Mouse (Mus musculus) frontal cortex, adult (tissue): Measurements from ENCODE around the gene Usp45.
"Not testable (repeated sequence)": the region's sequence is repeated elsewhere in the genome, so short reads cannot be mapped to it uniquely, and the experiment has no call there.

Experiments used
- ATAC-seq: cut with Nextera tagmentation; 2 replicates; pipeline ENCODE4 v1.9.2; 2017; ENCODE audit warnings: mild to moderate bottlenecking, moderate library complexity, mixed read lengths; ENCODE audit not compliant: low TSS enrichment

Usp45 gene

DNA sequence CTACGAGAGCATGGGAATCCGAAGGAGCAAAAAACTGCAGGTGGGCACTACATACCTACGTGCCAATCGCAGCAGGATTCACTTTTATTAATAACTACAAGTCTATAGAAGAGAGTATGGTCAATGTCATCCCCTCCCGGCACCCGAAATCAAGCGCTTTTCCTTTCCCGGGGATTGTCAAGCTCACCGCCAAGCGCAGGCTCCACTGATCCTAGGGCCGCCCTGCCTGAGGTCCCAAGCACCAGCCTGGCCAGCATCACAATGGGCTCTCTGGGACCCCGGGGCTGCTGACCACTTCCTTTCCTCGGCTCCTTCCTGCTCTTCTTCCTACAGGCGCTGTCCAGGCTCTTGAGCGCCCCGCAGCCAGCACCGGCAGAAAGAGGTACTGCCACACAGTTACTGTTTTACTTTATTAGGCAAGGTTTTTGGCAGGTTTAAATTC, at the start of gene Usp45, which contains the start of gene Tstd3:
Gene Usp45, plus strand, starts transcription at position 294 of the 442 bp plus-strand sequence.
Gene Tstd3, minus strand, starts transcription at position 350 of the 442 bp plus-strand sequence.
- peak; percentile 96 for ATAC-seq

DNA sequence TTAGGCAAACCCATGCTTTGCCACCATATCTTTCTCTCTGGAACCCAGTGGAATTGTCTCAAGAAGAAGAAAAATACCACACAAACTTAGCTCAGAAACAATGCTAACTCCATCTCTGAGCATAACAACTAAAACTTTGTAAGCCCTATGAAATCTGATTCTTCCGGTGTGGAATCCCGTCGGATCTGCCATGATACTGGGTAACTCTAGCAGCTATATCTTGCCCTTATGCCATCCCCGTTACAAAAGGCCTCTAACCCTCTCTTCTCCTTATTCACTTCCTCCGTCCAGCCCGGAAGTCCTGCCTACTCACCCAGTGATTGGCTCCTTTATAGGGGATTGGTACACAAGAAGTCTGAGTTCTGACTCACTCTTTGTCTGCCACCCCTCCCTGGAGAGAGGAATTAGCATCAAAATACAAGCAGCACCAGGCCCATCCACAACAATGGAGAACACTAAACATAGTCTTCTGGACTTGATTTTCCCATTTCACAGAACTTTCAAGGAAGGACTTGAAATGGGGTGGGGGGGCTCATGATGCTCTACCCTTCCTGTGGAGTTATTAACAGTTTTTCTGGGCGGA, 44.1 kb upstream of the Usp45 start:
- no peak for ATAC-seq

DNA sequence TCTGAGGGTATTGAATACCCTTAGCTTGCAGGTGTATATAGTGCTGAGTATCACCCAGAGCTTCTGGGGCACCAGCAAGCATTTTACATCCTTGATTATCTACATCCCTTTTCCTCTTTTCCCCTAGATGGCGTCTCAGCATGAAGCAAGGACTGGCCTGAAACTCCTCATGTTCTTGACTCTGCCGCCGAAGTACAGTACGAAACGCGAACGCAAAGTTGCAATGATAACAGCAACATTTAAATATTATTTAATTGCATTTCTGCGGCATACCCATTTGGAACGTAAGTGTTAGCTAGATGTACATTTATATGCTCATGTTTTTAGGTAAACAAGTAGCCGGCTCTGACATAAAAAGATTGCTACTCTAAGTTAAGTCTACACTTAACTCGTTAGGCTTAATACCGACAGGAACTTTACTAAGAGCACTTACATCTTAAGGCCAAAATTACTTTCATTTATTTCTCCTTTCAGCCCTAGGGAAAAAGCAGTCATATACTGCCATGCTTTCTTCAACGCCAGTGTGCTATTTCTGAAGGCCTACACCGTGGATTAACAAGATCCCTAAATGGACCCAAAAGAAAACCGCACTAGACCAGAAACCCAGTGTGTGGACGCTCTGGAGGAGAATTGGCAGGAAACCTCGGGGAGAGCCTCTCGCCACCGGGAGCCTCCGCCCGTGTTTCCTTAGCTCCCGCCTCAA, 39.9 kb upstream of the Usp45 start:
- peak; percentile 85 for ATAC-seq

DNA sequence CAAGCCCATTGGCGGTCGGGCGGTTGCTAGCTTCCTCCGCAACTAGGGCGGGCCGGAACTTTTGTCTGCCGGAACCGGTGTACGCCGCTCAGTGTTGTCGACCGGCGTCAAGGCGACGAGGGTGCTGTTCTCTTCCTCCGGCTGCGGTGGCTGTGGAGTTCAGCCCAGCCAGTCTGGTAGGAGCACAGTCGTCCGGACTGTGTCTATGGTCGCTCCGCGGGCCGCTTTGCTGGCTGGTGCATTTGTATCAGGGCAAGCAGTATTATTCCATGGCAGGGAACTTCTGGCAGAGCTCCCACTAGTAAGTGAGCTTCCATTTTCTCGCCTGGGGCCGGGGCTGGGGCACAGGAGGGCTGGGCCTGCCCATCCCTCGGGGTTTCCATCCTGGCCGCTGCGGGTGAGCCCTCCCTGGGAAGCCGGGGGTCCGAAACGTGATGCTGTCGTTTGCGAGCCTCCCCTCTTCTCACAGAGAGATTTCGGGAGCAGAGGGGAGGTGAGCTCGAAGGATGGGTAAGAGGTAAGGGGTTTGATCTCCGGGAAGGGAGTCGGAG, 39.3 kb upstream of the Usp45 start, which contains the start of gene Ccnc:
Gene Ccnc, plus strand, starts transcription at position 87 of the 551 bp plus-strand sequence.
- peak; percentile 97 for ATAC-seq

DNA sequence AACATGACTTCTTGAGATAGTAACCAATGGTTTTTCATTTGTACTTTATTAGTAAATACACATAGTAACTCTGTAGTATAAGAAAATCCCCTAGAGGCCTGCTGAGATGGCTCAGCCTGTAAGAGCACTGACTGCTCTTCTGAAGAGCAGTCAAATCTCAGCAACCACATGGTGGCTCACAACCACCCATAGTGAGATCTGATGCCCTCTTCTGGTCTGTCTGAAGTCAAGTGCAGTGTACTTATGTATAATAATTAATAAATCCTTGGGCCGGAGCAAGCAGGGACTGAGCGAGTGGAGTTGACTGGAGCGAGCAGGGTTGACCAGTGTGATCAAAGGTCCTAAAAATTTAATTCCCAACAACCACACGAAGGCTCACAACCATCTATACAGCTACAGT, 27.8 kb upstream of the Usp45 start:
- no peak for ATAC-seq

DNA sequence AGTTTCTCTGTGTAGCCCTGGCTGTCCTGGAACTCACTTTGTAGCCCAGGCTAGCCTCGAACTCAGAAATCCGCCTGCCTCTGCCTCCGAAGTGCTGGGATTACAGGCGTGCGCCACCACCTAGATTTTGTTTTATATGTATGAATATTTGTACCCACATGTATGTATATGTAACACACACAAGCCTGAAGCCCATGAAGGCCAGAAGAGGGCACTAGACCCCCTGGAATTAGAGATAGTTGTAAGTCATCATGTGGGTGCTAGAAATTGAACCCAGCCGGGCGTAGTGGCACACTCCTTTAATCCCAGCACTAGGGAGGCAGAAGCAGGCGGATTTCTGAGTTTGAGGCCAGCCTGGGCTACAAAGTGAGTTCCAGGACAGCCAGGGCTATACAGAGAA, 22.8 kb upstream of the Usp45 start:
- not testable (repeated sequence) for ATAC-seq

DNA sequence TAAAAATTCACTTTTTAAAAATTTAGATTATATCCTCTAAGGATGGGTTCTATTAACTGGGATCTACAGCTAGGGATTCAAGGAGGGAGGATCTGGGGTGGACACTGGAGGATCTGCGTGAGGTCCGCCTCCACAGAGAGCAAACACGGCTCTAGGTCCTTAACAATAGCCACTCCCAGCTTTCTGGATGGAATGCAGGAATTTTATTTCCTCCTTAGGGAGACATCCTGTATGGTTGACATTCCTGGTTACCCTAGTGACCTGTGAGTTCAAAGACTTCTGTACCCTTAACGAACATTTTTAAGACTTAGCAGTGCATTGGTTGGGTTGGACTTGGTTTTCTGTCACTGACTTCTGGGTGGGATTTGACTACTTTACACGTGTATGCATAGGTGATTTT, 21.2 kb upstream of the Usp45 start:
- no peak for ATAC-seq

DNA sequence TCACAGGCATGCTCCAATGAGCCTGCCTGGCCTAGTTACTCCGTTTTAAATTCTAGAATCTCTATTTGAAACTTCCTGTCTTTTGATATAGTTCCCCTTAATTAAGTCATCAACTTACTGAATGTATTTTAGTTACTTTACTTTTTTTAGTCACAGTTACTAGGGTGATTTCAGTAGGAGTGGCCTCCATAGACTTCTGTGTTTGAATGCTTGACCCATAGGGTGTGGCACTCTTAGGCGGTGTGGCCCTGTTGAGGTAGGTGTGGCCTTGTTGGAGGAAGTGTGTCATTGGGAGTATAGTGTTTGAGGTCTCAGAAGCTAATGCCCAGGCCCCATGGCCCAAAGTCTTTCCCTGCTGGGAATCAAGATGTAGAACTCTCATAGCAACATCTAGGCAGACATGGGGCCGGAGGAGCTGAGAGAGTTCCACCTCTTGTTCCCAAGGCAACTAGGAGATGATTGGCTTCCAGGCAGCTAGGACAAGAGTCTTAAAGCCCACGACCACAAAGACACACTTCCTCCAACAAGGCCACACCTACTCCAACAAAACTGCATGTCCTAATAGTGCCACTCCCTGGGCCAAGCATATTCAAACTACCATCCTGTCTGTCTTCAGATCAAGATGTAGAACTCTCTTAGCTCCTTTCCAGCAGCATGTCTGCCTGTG, 11.7 kb upstream of the Usp45 start:
- no peak for ATAC-seq

DNA sequence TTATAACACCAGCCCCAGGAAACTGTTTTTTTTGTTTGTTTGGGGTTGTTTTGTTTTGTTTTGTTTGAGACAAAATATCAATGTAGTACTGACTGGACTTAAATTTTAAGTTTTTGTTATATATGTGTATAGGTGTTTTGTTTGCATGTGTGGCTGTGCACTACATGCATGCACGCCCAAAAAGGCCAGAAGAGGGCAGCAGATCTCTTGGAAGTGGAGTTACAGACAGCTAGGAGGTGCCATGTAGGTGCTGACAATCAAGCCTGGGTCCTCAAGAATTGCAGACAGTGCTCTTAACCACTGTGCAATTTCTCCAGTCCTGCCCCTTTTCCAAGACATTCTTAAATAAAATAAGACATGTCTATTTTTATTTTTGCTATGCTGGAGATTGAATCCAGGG, 8.1 kb upstream of the Usp45 start:
- no peak for ATAC-seq

DNA sequence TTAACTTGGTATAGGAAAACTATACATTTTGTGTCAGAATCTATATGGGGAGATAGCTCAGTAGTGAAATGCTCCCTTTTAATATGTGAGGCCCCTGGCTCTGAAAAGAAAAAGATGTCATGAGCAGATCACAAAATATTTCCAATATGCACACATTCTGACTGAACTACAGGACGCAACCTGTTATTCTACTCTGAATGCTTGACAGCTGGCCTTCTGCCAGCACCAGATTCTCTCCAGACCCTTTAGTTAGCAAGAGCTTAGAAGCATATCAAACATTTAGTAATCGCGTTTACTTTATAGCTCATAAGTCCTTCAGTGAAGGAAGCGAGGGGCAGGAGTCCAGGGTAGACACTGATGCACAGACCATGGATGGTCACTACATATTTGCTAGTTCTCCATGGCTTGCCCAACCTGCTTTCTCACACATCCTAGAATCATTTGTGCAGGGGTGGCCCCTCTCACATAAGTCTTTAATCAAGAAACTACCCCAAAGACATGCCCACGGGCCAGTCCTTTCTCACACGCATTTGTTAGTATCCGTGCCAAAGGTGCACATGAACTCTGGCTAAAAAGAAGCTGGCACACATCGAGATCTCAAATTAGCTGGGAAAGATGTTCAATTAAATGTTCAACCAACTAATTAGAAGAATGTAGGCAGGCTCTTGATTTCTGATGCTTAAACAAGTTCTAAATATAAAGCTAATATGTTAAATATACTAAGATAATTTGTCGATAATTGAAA, 5.4 kb upstream of the Usp45 start:
- ATAC-seq: no peak

DNA sequence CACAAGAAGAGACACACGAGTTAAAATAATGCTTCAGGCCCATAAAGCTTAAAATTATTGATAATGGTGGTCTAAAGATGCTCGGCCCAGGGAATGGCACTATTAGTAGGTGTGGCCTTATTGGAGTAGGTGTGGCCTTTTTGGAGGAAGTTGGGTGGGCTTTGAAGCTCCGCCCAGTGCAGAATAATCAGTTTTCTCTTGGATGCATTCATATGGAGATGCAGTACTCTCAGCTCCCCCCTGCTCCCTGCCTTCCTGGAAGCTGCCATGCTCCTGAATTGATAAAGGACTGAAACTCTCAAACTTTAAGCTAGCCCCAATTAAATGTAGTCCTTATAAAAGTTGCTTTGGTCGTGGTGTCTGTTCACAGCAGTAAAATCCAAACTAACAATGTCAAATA, 3.1 kb upstream of the Usp45 start:
- no peak for ATAC-seq

DNA sequence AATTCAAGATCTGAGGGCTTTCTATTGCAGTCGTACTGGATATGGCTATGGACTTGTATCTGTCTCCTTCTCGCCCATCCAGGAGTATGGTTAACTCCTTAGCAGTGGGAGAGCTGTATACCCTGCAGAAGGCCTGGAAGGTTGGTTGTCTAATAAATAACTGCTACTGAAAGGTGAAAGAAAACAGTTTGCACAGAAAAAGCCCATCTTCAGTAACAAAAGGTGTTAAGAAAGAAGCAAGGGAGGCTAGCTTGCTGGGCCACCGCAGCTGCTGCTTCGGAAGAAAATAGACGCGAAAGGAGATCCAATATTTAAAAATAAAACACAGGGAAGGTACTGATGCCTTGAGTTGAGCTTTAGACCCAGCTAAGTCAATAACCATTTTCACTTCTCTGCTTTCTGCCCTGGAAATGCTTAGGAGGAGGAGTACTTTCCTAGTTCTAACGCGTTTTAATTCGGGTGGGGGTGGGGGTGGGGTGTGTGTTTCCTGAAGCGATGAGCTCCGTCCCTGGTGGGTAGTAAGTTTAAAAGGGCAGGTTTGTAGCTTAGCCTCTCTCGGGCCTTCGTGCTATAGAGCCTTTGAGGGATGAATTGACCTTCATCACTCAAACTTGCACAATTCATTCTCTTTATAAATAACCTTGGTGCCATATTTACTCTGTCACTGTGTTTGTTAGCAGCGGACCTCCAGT, 639 bp upstream of the Usp45 start:
- ATAC-seq: peak; percentile 70

DNA sequence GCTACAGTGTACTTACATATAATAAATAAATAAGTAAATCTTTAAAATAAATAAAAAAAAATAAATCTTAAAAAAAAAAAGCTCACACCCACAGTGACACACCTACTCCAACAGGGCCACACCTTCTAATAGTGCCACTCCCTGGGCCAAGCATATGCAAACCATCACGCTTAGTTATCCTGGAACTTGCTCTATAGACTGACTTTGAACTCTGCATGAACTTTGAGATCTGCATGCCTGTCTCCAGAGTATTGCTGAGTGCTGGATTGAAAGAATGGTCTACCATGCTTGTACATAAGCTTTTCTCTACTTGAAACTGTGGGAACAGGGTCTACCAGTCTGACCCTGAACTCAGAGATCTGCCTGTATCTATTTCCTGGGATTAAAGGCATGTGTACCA, 4.1 kb downstream of the Usp45 start:
- no peak for ATAC-seq

DNA sequence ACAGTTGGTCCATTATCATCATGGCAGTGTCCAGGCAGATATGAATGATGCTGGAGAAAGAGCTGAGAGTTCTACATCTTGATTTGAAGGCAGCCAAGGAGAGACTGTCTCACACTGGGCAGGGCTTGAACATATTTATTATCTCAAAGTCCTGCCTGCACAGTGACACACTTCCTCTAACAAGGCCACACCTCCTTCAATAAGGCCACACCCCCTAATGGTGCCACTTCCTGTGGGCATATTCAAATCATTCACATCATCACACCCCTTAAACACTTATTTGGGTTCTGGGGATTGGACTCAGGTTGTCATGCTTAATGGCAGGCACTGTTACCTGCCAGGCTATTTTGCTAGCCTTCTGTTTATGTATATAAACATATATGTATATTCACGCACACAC, 5.3 kb downstream of the Usp45 start:
- ATAC-seq: no peak

DNA sequence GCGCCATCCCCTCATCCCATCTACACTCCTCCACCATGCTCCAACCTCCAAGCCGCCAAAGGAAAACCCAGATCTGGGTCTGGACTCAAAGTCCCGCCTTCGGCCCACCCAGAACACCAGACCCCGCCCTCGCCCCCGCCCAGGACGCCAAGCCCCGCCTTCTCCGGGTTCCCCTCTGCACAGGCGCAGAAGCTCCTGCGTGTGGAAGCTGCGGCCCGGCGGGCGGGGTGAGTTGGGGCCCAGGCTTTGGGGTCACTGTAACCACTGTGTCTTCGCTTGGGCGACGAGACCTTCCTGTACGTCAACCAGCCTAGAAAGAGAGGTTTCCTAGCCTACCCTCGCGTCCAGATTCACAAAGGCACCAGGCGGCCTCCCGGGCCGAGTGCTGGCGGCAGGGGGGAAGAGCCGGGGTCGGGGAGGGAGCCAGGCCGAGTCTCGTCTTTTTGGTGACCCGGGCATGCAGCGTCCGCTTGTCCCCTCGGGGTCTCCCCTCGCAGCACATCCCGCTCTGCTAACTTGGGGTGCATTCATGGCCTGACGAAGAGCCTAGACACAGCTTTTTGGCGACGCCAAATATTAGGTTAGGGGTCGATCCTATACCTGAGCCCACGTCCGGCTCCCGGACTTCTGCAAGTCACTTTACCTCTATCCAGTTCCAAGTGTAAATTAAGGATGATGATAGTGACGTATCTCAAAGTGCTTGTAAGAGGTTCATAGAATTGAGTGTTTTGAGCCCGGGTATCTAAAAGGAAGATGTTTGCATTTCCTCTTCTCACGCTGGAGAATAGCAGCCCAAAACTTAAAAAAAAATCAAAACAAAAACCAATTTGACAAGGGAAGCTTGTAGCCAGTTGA, 9.4 kb downstream of the Usp45 start:
- peak; percentile 98 for ATAC-seq

DNA sequence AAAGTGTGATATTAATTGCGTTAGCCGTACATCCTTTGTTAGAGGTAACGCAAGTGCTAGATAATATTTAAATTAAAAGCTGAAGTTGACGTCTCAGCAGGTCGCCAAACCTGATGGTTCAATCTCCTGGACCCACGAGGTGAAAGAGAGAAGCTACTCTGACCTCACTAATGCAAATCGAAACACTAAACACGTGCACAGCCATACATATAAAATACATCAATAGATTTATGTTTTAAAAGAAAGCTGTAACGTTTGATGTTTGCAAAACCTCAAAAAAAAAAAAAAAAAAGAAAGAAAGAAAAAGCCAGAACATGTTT, 9.9 kb downstream of the Usp45 start:
- no peak for ATAC-seq

DNA sequence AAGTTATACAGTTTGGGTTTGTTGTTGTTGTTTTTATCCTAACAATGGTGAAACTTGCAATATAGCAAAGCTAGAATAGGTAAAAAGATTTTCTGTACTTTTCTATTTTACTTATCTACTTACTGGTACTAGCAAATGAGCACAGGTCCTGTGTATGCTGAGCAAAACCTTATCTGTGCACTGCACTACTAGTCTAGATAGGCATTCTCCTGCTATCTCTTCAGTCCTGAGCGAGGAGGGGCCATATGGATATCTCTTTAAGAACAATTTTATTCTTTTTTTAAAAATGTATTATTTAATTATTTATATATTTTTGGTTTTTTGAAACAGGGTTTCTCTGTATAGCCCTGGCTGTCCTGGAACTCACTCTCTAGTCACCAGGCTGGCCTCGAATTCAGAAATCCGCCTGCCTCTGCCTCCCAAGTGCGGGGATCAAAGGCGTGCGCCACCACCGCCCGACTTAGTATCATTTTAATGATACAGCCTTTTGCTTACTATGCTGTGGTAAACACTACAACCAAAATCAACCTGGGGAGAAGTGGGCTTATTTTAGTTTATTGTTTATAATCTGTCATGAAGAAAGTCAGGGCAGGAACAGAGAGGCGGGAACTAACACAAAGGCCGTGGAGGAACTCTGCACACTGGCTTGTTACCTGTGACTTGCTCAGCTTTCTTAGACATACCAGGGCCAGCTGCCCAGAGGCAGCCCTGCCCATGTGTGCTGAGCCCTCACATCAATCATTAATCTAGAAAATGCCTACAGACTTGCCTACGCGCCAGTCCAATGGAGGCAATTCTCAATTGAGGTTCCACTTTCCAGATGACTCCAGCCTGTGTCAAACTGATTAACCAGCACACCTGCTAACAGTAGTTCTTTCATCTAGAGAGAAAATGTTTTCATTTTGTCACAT, 14.1 kb downstream of the Usp45 start:
- no peak for ATAC-seq

DNA sequence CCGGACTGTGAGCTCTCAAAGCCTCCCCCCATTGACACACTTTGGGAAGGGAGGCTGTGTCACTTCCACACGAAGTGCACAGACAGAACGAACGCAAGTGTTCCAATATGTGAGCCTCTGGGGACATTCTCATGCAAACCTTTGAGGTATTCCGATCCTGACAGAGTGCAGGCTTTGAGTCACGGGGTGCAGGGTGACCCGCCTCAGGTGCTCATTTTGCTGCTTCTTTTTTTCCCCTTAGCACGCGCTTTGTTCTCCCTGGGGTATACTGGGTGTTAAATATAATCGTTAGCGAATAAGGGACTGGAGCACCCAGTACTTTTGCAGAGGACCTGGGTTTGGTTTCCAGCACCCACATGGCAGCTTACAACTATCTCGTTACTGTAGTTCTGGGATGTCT, 19.3 kb downstream of the Usp45 start:
- ATAC-seq: no peak

DNA sequence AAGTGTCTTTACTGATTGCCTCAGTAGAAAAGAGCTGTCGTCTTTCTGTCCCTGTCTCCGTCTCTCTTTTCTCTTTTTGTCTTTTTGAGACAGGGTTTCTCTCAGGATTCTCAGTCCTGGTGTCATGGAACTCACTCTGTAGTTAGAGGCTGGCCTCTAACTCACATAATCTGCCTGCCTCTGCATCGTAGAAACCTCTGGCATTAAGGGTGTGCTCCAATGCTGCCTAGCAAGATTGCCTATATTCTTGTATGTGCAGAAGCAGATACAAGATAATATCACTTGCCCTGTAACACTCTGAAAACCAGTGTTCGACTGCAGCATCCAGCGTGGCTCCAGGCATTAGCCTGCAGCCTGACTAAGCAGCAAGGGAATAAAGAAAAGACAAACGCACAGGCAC, 21.9 kb downstream of the Usp45 start:
- ATAC-seq: no peak

DNA sequence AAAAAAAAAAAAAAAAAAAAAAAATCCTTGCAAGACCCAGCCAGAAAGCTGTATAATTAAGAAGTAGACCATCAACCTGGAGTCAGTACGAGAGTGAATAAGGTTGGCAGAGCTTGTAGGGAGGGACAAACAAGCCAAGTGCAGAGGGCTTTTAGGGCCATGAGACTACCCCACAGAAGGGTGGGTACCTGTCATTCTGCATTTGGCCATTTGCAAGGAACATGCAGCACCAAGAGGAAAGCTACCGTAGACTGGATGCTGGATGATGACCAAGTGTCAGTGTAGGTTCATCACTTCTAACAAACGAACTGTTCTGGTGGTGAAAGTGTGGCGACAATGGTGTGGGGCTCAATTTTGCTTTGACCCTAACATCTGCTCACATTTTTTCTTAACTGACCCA, 22.9 kb downstream of the Usp45 start:
- ATAC-seq: no peak
